Mouse (Mus musculus) urinary bladder, postnatal 36 days (tissue): ENCODE measurements around the gene Tnrc6b.

Experiments
- DNase-seq, 2 experiments: peaks; one replicate each; pipeline ENCODE4 v3.0.0; 2022; ENCODE audit warnings: low spot score in 2 of 2, mixed read lengths in 1 of 2

Gene Tnrc6b

GRCm38 (mm10) chr15:80710608-80711363 is at the start of gene Tnrc6b:
Gene Tnrc6b (plus strand): TSS chr15:80711313.
- DNase-seq = peak; percentile 97 to 99

- DNase-seq = no peak
Observed at GRCm38 (mm10) chr15:80664444-80664843, 46.7 kb upstream of the Tnrc6b start.

DNA sequence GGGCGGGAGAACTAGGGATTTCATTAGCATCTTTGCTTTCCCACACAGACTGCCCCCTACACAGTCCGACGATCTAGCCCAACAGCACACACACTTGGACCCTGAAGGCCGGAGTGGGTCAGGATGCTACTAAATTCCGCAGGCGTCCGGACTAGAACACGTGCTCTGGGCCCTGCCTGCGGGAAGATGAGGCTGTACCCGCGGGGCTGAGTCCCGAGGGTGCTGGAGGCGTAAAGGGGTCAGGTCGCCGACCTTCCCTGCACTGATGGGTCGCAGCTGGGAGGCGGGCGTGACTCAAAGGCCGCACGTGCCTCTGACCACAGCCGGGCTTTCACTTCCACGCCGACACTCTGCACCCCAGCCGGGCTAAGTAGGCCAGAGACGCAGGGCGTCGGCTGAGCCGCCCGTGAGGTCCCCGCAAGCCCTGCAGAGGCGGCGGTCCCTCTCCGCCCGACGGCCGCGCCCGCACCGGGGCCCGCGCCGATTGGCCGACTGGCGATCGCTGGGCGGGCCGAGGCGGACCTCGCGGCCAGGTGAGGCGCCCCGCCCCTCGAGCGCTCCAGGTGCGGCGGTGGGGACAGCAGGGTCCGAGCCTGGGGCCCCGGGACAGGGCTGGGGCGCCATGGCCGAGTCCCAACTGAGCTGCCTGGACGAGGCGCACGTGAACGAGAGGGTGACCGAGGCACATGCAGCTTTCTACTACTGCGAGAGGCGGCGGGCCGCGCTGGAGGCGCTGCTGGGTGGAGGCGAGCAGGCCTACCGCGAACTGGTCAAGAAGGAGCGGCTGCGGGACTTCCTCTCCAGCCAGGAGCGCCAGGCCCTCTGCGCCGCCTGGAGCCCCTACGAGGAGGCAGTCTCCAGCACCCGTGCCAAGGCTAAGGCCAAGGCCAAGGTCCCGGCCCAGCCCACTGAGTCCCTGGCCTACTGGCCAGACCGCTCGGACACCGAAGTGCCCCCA is 39.5 kb upstream of the Tnrc6b start, which contains the start of gene Fam83f:
Fam83f (plus strand) TSS at position 553 of the 958 bp plus-strand sequence.
- peak; percentile 69 to 72 for DNase-seq

- DNase-seq = no peak
Observed at GRCm38 (mm10) chr15:80672810-80673209, 38.3 kb upstream of the Tnrc6b start.

DNA sequence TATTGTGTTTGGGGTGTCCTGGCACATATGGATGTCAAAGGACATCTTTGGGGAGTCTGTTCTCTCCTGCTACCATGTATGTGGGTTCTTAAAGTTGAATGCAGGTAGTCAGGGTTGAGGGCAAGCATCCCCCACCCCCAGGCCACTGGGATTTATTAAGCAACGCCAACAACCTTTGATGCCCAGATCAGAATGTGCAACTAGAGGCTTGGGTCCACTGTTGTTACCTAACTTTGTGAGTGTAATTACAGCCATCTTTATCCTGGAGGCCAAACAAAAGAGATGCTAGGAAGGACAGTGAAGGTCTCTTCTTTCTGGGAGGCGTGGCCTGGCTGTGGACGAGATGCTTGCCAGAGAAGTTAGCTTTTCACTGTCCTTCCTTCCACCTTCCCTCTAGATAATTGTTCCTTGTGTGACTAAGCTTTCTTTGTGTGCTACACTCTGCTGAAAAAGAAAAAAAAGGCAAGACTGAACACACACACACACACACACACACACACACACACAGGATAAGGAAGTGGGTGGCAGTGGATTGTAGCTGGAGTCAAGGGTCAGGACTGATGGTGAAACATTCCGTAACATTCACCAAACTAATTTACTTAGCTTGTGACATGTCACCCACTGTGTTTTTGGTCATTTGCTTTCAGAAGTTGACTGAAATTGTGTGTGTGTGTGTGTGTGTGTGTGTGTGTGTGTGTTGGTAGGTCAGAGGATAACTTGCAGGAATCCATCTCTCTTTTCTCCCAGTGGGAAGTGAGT is 37.6 kb upstream of the Tnrc6b start:
- DNase-seq = no peak

DNA sequence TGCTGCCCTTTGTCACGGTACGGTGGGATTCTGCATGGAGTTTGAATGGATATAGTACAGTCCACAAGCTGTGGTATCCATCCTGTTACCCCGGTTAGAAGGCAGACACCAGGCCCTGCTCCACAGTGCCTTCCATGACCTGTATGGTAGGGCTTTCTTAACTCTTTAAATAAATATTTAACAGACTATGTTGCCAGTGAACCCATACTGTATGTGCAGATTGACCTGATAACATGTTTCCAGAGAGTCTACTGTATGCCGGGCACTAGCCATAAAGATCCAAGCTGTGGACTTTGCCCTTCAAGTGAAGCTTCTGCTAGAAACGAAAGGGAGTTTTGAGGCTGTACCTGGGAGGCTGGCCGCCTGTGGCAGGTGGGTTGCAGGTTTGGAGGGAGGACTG is 36.4 kb upstream of the Tnrc6b start:
- no peak for DNase-seq

GRCm38 (mm10) chr15:80679515-80680215 is 31.4 kb upstream of the Tnrc6b start:
- peak in 1 of 2 experiments; percentile 39 for DNase-seq

DNA sequence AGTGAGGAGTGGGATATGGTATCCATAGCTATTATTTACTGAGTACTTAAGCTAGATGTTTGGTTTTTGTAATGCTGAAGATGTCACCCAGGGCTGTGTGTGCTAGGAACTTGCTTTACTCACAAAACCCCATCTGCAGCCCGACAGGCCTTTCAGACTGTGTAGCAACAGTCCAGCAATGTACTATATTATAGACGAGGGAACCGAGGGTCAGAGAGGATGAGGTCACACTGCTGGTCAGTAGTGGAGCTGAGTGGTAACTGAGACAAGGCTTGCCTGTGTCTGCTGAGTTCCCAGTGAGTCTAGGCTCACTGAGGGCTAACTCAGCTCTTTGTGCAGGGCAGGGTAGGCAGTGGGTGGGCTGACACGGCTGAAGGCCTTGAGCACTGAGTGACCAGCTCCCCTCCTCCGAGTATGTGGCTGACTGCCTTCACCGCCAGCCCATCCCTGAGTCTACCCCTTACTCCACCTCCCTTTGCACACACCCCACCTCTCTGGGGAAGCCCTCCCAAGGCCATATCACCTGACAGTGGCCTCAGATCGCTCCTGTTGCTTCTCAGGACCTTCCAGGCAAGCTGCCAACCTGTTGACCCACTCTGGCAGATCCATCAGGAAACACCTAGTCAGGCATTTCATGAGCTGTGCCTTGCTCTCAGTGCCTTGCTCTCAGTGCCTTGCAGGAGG is 30.6 kb upstream of the Tnrc6b start:
- DNase-seq = peak in 1 of 2 experiments; percentile 49

DNA sequence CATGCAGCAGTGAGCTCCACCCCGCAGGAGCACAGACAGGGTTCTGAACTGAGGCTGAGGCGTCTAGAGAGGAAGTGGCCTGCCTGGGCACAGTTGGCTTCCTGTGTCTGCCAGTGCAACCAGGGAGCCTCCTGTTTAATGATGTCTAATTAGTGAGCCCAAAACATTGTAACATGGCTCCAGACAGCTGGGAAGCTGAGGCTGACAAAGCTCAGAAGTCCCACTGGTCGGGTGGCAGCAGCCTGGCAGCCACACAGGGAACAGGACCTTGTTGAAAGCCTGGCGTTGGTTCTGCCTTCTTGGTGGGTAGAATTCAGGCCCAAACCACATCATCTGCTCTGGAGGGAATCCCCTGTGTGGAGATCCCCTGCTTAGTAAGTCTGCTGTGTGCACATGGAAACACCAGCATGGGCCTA is 29.6 kb upstream of the Tnrc6b start:
- no peak for DNase-seq

GRCm38 (mm10) chr15:80682343-80682742 is 28.8 kb upstream of the Tnrc6b start:
- no peak for DNase-seq

DNA sequence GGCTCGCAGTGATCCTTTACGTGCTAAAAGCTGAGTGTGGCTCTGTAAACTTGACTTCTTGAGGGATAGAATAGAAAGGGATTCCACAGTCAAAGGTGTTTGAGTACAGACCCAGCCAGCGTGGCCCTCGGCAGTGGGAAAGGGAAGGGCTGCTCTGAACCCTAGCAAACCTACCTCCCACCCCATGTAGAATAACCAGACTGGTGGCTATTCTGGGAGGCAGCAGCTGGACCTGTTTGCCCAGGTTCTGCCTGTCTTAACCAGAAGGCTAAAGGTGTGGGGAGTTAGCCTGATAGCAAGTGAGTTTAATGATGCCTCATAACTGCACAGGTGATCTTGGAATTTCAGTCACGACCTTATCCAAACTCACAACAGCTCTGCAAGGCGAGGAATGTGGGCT is 28.0 kb upstream of the Tnrc6b start:
- peak; percentile 63 to 73 for DNase-seq

DNA sequence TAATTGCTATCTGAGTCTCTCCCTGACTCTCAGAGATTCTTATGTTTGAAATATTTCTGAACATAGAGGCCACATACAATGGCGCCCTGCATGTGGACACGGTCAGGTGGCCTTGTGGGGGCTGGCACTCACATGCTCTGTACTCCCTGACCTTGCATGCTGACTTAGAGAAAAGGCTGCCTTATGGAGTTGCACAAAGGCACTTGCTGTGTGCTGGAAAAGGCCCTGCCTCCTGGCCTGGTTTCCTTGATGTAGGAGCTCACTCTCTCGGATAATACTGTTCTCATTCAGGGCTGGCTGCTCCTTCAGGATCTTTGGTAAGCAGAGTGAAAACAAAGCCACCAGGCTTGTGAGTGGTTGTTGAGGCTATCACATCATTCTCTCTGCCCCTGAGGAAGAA is 27.1 kb upstream of the Tnrc6b start:
- no peak for DNase-seq

GRCm38 (mm10) chr15:80684786-80685602 is 26.1 kb upstream of the Tnrc6b start:
- no peak for DNase-seq

DNA sequence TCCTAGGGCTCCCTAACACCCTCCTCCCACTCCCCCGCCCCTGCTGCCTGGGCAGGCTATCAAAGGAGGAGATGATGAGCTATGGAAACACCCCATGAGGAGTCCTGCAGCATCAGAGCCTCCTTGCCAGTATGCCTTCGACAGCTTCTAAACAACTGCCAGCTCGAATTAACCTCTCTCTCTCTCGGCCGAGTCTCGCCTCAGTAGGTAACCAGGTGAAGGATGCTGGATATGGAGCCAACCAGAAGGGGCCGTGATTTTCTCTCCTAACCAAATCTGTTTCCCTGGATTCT is 25.6 kb upstream of the Tnrc6b start:
- no peak for DNase-seq

DNA sequence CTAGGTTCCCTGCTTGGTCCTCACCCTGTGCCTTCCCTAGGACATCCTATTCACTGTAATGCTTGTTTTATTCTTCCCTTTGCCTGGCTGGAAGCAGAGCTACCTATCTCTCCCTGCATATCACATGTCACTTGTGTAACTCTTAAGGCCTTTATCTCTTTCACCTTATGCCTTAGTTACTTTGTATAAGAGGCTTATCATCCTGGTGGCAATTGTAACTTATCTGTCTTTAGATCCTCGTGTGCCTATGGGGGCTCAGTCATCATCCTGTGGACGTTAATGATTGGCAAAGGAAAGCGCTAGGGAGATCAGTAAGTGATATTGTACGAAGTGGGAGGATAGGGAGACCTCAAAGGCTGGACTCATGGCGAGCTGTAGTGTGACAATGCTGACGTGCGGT is 22.6 kb upstream of the Tnrc6b start:
- no peak for DNase-seq

DNA sequence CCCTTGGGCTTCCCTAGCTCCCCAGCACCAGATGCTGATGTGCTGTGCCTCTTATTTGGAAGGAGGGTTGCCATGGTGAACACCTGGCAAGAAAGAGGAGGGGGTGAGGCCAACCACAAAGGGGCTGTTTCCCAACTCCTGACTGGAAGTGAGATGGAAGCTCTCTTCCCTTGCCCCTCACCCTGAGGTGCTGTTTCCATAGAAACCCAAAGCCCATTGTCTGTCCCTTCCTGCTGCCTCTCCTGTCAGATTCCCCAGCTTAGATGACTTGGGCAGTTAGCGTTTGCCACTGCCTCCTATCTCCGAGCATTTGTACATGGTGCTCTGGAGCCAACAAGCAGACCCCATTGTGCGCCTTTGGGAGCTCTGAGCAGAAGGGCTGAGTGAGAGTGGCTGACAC is 17.6 kb upstream of the Tnrc6b start:
- no peak for DNase-seq

DNA sequence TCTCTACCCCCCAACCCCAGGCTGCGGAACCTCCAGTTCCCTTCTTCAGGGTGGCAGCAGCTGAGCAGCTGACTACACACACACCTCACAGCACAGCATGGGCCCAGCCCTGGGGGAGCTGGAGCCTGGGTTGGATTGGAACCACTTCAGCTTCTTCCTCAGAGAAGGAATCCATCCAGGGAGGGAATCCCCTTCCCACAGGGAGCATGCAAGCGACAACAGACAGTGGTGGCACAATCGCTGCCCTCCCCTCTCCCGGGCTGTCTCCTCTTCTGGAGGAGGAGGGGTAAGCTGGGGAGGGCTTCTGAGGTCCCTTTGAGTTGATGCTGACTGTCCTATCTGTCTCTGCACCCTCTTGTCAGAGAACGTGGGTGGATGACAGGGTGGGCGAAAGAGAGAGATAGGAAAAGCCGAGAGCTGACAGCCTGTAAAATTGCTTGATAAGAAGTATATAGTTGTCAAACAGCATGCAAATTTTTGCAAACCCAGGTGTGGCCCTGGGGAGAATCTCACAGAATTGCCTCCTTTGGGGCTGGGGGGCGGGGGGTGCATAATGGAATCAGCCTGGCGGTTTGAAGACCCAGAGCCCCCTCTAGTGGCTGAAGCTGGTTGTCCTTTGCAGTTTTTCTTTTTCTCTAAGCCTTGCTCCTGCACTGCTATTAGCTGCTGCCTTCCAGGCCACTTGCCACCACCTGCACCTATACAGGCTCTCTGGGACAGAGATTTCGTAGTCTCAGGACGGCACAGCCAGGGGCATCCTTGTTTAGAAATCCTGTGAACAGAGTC is 16.8 kb upstream of the Tnrc6b start:
- no peak for DNase-seq

DNA sequence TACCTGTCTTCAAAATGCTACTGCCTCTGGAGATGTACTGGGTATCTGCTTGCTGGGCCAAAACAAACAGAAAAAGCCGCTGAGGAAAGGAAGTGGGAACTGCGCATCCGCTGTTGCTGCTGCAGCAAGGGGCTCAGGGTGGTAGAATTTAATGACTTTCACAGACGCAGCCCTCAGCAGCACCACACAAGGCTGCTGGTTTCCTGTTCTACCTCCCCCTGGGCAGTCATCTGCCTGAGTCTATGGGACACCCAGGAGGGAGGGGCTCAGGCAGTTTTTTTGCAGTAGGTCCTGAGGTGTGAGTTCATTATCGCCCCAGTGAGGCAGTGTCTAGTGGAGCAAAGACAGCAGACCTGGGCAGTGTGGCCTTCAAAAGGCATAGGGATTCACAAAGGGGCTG is 13.5 kb upstream of the Tnrc6b start:
- no peak for DNase-seq
